Mouse (Mus musculus): ENCODE measurements around the gene Slc4a5. TPM values are rescaled to one million over a fixed set of nuclear protein-coding genes. Genes with fewer than 3 reads are reported as not detected.
A peak's percentile ranks its signal among the peaks of the same experiment; 100 is the strongest.

Slc4a5 gene
- polyA plus RNA-seq (2015; fragmentation: Nextera tagmentation; extraction: Ambion mirVana): 0.10 and 0.20 TPM in 2 replicates

GRCm38 (mm10) chr6:83219814-83220213 is at the start of gene Slc4a5:
Gene Slc4a5 (plus strand): TSS chr6:83219828.
- H3K36me3 ChIP-seq: no peaks in the 10 kb centered on the region
- no peak within 1 kb of the TSS for H3K4me2 ChIP-seq (replicated peaks)
- H3K27me3 ChIP-seq: no peaks in the 10 kb centered on the region
- H3K9ac ChIP-seq: no peak within 1 kb of the TSS
- ATAC-seq (ENCODE audit: low FRiP score, low read depth): no peak
- H3K27ac ChIP-seq: no peak within 1 kb of the TSS
- H3K4me1 ChIP-seq: no peaks in the 10 kb centered on the region
- H3K9me3 ChIP-seq: no peaks in the 10 kb centered on the region
- H3K4me3 ChIP-seq: no peak within 1 kb of the TSS
- WGBS: 77% methylated on average over 3 of the region's 3 CpGs

- WGBS: 81% methylated on average over 5 of the region's 5 CpGs
- no peaks in the 10 kb centered on the region for H3K9me3 ChIP-seq
- peak overlapping the region; percentile 14; the same call in 1 of the 2 replicates for H3K9ac ChIP-seq
- no peak for ATAC-seq (ENCODE audit: low FRiP score, low read depth)
- H3K4me2 ChIP-seq (replicated peaks): no peak overlapping the region
- no peak overlapping the region for H3K4me3 ChIP-seq
- H3K27me3 ChIP-seq: no peaks in the 10 kb centered on the region
- H3K36me3 ChIP-seq: no peaks in the 10 kb centered on the region
- H3K4me1 ChIP-seq: peaks cover 33% of the 10 kb centered on the region
- H3K27ac ChIP-seq: no peak overlapping the region
Observed at GRCm38 (mm10) chr6:83169872-83170271, 49.8 kb upstream of the Slc4a5 start.

- Histone ChIP-seq H3K4me2 (replicated peaks) (no peak overlapping the region), H3K9me3 (no peaks in the 10 kb centered on the region), H3K9ac (peak overlapping the region; percentile 2; the same call in 1 of the 2 replicates), H3K27ac (no peak overlapping the region), H3K27me3 (no peaks in the 10 kb centered on the region), H3K4me1 (peaks cover 29% of the 10 kb centered on the region), H3K4me3 (no peak overlapping the region), H3K36me3 (peaks cover 3% of the 10 kb centered on the region)
- no peak for ATAC-seq (ENCODE audit: low FRiP score, low read depth)
- 83% methylated on average over 5 of the region's 5 CpGs for WGBS
Observed at GRCm38 (mm10) chr6:83171063-83171462, 48.6 kb upstream of the Slc4a5 start.

GRCm38 (mm10) chr6:83172240-83172920 is 47.2 kb upstream of the Slc4a5 start:
- Histone ChIP-seq H3K9me3 (no peaks in the 10 kb centered on the region), H3K4me2 (replicated peaks) (no peak overlapping the region), H3K9ac (no peak overlapping the region), H3K27ac (no peak overlapping the region), H3K4me1 (peaks cover 19% of the 10 kb centered on the region), H3K4me3 (no peak overlapping the region), H3K36me3 (peaks cover 10% of the 10 kb centered on the region), H3K27me3 (no peaks in the 10 kb centered on the region)
- WGBS: 66% methylated on average over 9 of the region's 9 CpGs
- no peak for ATAC-seq (ENCODE audit: low FRiP score, low read depth)

GRCm38 (mm10) chr6:83175996-83176395 is 43.6 kb upstream of the Slc4a5 start:
- Histone ChIP-seq H3K4me2 (replicated peaks) (no peak overlapping the region), H3K9ac (no peak overlapping the region), H3K9me3 (no peaks in the 10 kb centered on the region), H3K4me1 (peaks cover 14% of the 10 kb centered on the region), H3K27me3 (no peaks in the 10 kb centered on the region), H3K36me3 (peaks cover 12% of the 10 kb centered on the region), H3K4me3 (no peak overlapping the region), H3K27ac (no peak overlapping the region)
- 83% methylated on average over 8 of the region's 8 CpGs for WGBS
- no peak for ATAC-seq (ENCODE audit: low FRiP score, low read depth)

GRCm38 (mm10) chr6:83179390-83180117 is 40.1 kb upstream of the Slc4a5 start:
- Histone ChIP-seq H3K9me3 (no peaks in the 10 kb centered on the region), H3K9ac (peak overlapping the region; percentile 68), H3K27me3 (no peaks in the 10 kb centered on the region), H3K4me1 (peaks cover 14% of the 10 kb centered on the region), H3K4me2 (replicated peaks) (peak overlapping the region; percentile 67), H3K36me3 (peaks cover 37% of the 10 kb centered on the region), H3K27ac (no peak overlapping the region), H3K4me3 (peak overlapping the region; percentile 36)
- 24% methylated on average over 12 of the region's 12 CpGs for WGBS
- ATAC-seq (ENCODE audit: low FRiP score, low read depth): peak; percentile 34; the same call in 1 of the 2 replicates

GRCm38 (mm10) chr6:83180605-83181004 is 39.0 kb upstream of the Slc4a5 start:
- no peak overlapping the region for H3K4me2 ChIP-seq (replicated peaks)
- H3K9ac ChIP-seq: no peak overlapping the region
- peaks cover 18% of the 10 kb centered on the region for H3K4me1 ChIP-seq
- H3K27me3 ChIP-seq: no peaks in the 10 kb centered on the region
- no peak for ATAC-seq (ENCODE audit: low FRiP score, low read depth)
- H3K27ac ChIP-seq: no peak overlapping the region
- no peak overlapping the region for H3K4me3 ChIP-seq
- peaks cover 41% of the 10 kb centered on the region for H3K36me3 ChIP-seq
- no peaks in the 10 kb centered on the region for H3K9me3 ChIP-seq
- 68% methylated on average over 6 of the region's 6 CpGs for WGBS

GRCm38 (mm10) chr6:83184858-83185435 is 34.7 kb upstream of the Slc4a5 start:
- Histone ChIP-seq H3K4me3 (no peak overlapping the region), H3K27me3 (no peaks in the 10 kb centered on the region), H3K27ac (no peak overlapping the region), H3K36me3 (peaks cover 58% of the 10 kb centered on the region), H3K4me2 (replicated peaks) (no peak overlapping the region), H3K9me3 (no peaks in the 10 kb centered on the region), H3K9ac (no peak overlapping the region), H3K4me1 (peaks cover 28% of the 10 kb centered on the region)
- whole genome bisulfite sequencing: 86% methylated on average over 3 of the region's 3 CpGs
- ATAC-seq (ENCODE audit: low FRiP score, low read depth): no peak

- 7% methylated on average over 25 of the region's 25 CpGs for WGBS
- no peak overlapping the region; the same call in 1 of the 2 replicates for H3K27ac ChIP-seq
- peaks cover 25% of the 10 kb centered on the region for H3K4me1 ChIP-seq
- H3K27me3 ChIP-seq: no peaks in the 10 kb centered on the region
- H3K9me3 ChIP-seq: no peaks in the 10 kb centered on the region
- ATAC-seq (ENCODE audit: low FRiP score, low read depth): peak; percentile 78; the same call in 1 of the 2 replicates
- H3K36me3 ChIP-seq: peaks cover 70% of the 10 kb centered on the region
- H3K9ac ChIP-seq: peak overlapping the region; percentile 62
- H3K4me3 ChIP-seq: peak overlapping the region; percentile 32
- peak overlapping the region; percentile 62 for H3K4me2 ChIP-seq (replicated peaks)
Observed at GRCm38 (mm10) chr6:83185895-83186861, 33.5 kb upstream of the Slc4a5 start.

- peak overlapping the region; percentile 62; the same call in 1 of the 2 replicates for H3K9ac ChIP-seq
- peak overlapping the region; percentile 6; the same call in 1 of the 2 replicates for H3K27ac ChIP-seq
- peaks cover 25% of the 10 kb centered on the region for H3K4me1 ChIP-seq
- ATAC-seq (ENCODE audit: low FRiP score, low read depth): no peak
- H3K36me3 ChIP-seq: peaks cover 78% of the 10 kb centered on the region
- H3K4me3 ChIP-seq: no peak overlapping the region
- WGBS: 60% methylated on average over 2 of the region's 2 CpGs
- H3K27me3 ChIP-seq: no peaks in the 10 kb centered on the region
- no peaks in the 10 kb centered on the region for H3K9me3 ChIP-seq
- H3K4me2 ChIP-seq (replicated peaks): 0 out of 2 replicates have a peak overlapping the region, but pooled peaks have one; percentile 3
Observed at GRCm38 (mm10) chr6:83186946-83187345, 32.7 kb upstream of the Slc4a5 start.

GRCm38 (mm10) chr6:83193571-83193970 is 26.1 kb upstream of the Slc4a5 start:
- Histone ChIP-seq H3K9me3 (no peaks in the 10 kb centered on the region), H3K4me3 (no peak overlapping the region), H3K27me3 (no peaks in the 10 kb centered on the region), H3K27ac (no peak overlapping the region), H3K9ac (no peak overlapping the region), H3K4me1 (no peaks in the 10 kb centered on the region), H3K36me3 (peaks cover 100% of the 10 kb centered on the region), H3K4me2 (replicated peaks) (no peak overlapping the region)
- no peak for ATAC-seq (ENCODE audit: low FRiP score, low read depth)
- WGBS: 90% methylated on average over 7 of the region's 7 CpGs

All from limb, embryonic 13.5 days (tissue).